In the genomic region with DNA sequence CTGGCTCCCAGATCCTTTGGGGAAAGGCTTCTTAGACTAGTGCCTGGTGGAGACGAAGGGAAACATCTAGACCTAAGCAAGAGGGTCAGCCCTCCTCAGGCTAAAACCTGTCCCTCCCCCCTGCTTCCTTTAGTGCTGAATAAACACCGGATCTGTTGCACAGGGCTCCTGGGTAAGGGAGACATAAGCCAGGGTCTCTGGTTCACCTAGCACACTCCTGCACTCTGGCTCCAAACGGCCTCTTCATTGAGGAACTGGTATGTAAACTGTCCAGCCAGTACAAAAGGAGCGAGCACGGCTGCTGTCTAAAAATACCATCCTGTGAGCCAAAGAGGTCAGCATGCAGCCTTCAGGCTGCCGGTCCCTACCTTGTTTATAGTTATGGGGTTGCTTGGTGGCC, we compare ENCODE assay signal across 9 mouse cellular contexts.
A peak's percentile ranks its signal among the peaks of the same experiment; 100 is the strongest.
DNase-seq lines count a peak whose midpoint lies in the region; ATAC-seq and TF ChIP-seq lines count a peak whose summit lies in the region.
"Had no signal": no experiment of that assay in that cellular context is flagged by ENCODE, and none has a peak within 500 bp of the region (broad histone marks: within the 10 kb centered on the region; RNA-seq: fewer than 3 reads in every experiment).

No protein-coding gene starts in this region.

- H3K4me3 ChIP-seq in forebrain, embryonic 12.5 days (replicated peaks): no peak overlapping the region
- no peak overlapping the region for H3K4me3 ChIP-seq in forebrain, embryonic 14.5 days (ENCODE audit: low read depth, low read length)
- no peak overlapping the region for H3K4me3 ChIP-seq in brown adipose tissue, adult 24 weeks (ENCODE audit: insufficient read depth, low read depth, low read length)
- no peak overlapping the region for H3K4me3 ChIP-seq in heart, postnatal 0 days (ENCODE audit: low read depth, low read length)
- no peak overlapping the region for H3K4me3 ChIP-seq in lung, embryonic 15.5 days

- no peaks in the 10 kb centered on the region for H3K9me3 ChIP-seq in forebrain, embryonic 12.5 days
- H3K9me3 ChIP-seq in forebrain, embryonic 14.5 days (replicated peaks; ENCODE audit: control insufficient read depth, low read length): no peaks in the 10 kb centered on the region
- H3K9me3 ChIP-seq in heart, postnatal 0 days (replicated peaks; ENCODE audit: control insufficient read depth, low read length): no peaks in the 10 kb centered on the region
- H3K9me3 ChIP-seq in lung, embryonic 15.5 days: no peaks in the 10 kb centered on the region

- TF ChIP-seq EP300 in heart, postnatal 0 days (IDR thresholded peaks at IDR 0.05; ENCODE audit: low read depth): no peak

- no peak overlapping the region for H3K9ac ChIP-seq in forebrain, embryonic 12.5 days
- no peak overlapping the region for H3K9ac ChIP-seq in forebrain, embryonic 14.5 days (ENCODE audit: low read length)
- peak overlapping the region; percentile 28; the same call in 1 of the 2 replicates for H3K9ac ChIP-seq in heart, postnatal 0 days (replicated peaks; ENCODE audit: low read depth, low read length)
- no peak overlapping the region for H3K9ac ChIP-seq in lung, embryonic 15.5 days

- H3K27me3 ChIP-seq in forebrain, embryonic 12.5 days: no peaks in the 10 kb centered on the region
- no peaks in the 10 kb centered on the region for H3K27me3 ChIP-seq in forebrain, embryonic 14.5 days (replicated peaks; ENCODE audit: control insufficient read depth, insufficient read depth, low read length)
- H3K27me3 ChIP-seq in heart, postnatal 0 days (ENCODE audit: control insufficient read depth, insufficient read depth, low read length): no peaks in the 10 kb centered on the region
- H3K27me3 ChIP-seq in lung, embryonic 15.5 days: no peaks in the 10 kb centered on the region

- H3K36me3 ChIP-seq in forebrain, embryonic 12.5 days (replicated peaks): no peaks in the 10 kb centered on the region
- H3K36me3 ChIP-seq in forebrain, embryonic 14.5 days (ENCODE audit: control insufficient read depth, insufficient read depth, low read length): no peaks in the 10 kb centered on the region
- H3K36me3 ChIP-seq in heart, postnatal 0 days (replicated peaks; ENCODE audit: control insufficient read depth, insufficient read depth, low read length): no peaks in the 10 kb centered on the region
- no peaks in the 10 kb centered on the region for H3K36me3 ChIP-seq in lung, embryonic 15.5 days

- H3K4me2 ChIP-seq in forebrain, embryonic 12.5 days: no peak overlapping the region
- no peak overlapping the region for H3K4me2 ChIP-seq in forebrain, embryonic 14.5 days (ENCODE audit: low read length)
- H3K4me2 ChIP-seq in heart, postnatal 0 days (ENCODE audit: low read depth, low read length): peak overlapping the region; percentile 4; the same call in 1 of the 2 replicates
- 0 out of 2 replicates have a peak overlapping the region, but pooled peaks have one; percentile 3 for H3K4me2 ChIP-seq in lung, embryonic 15.5 days

- DNase-seq in forebrain, embryonic 14.5 days (ENCODE audit: low spot score): no peak
- peak; percentile 69 for DNase-seq in heart, postnatal 0 days (ENCODE audit: low spot score)
- DNase-seq in urinary bladder, postnatal 10 days (ENCODE audit: low spot score): no peak
- no peak for DNase-seq in thymus, postnatal 25 days
- no peak for DNase-seq in thymus, postnatal 36 days

- peak overlapping the region; percentile 48; the same call in 1 of the 2 replicates for H3K27ac ChIP-seq in forebrain, embryonic 12.5 days
- no peak overlapping the region for H3K27ac ChIP-seq in forebrain, embryonic 14.5 days (ENCODE audit: low read depth, low read length)
- H3K27ac ChIP-seq in brown adipose tissue, adult 24 weeks (replicated peaks; ENCODE audit: low read depth, low read length): peak overlapping the region; percentile 71
- peak overlapping the region; percentile 83 for H3K27ac ChIP-seq in heart, postnatal 0 days (ENCODE audit: low read depth)
- peak overlapping the region; percentile 88 for H3K27ac ChIP-seq in lung, embryonic 15.5 days

- H3K4me1 ChIP-seq in forebrain, embryonic 12.5 days: no peaks in the 10 kb centered on the region
- H3K4me1 ChIP-seq in forebrain, embryonic 14.5 days (ENCODE audit: control insufficient read depth, insufficient read depth, low read length): no peaks in the 10 kb centered on the region
- peaks cover 15% of the 10 kb centered on the region for H3K4me1 ChIP-seq in brown adipose tissue, adult 24 weeks (ENCODE audit: control insufficient read depth, insufficient read depth, insufficient read length, low read length)
- peaks cover 32% of the 10 kb centered on the region for H3K4me1 ChIP-seq in heart, postnatal 0 days (ENCODE audit: control insufficient read depth, insufficient read depth)
- H3K4me1 ChIP-seq in lung, embryonic 15.5 days: peaks cover 19% of the 10 kb centered on the region

- ATAC-seq in forebrain, embryonic 12.5 days (ENCODE audit: low FRiP score): no peak
- ATAC-seq in forebrain, embryonic 14.5 days: no peak
- peak; percentile 56; the same call in 1 of the 2 replicates for ATAC-seq in heart, postnatal 0 days (ENCODE audit: insufficient read depth, low read depth)
- ATAC-seq in lung, embryonic 15.5 days (ENCODE audit: borderline replicate concordance, extremely low read depth, low FRiP score, low TSS enrichment): peak; percentile 44; the same call in 1 of the 2 replicates
- ATAC-seq: inflammation-experienced regulatory T-cells, adult 6 months had no signal

- WGBS in forebrain, embryonic 12.5 days: 76% methylated on average over 6 of the region's 6 CpGs
- WGBS in forebrain, embryonic 14.5 days: 75% methylated on average over 6 of the region's 6 CpGs
- WGBS in heart, postnatal 0 days: 16% methylated on average over 6 of the region's 6 CpGs
- WGBS in lung, embryonic 15.5 days: 18% methylated on average over 6 of the region's 6 CpGs

- no peak for TF ChIP-seq CTCF in heart, postnatal 0 days (IDR thresholded peaks at IDR 0.05; ENCODE audit: low read depth)

Comparison
In these comparisons a context has a peak if more than half of its experiments do, and no peak if none do; other contexts are left out.
1. ATAC-seq: peak in heart, postnatal 0 days (single experiment) and lung, embryonic 15.5 days (single experiment); none in forebrain, embryonic 12.5 days (single experiment) and forebrain, embryonic 14.5 days (single experiment).
2. H3K4me2 ChIP-seq: peak in heart, postnatal 0 days (single experiment) and lung, embryonic 15.5 days (single experiment); none in forebrain, embryonic 12.5 days (single experiment) and forebrain, embryonic 14.5 days (single experiment).